Mouse (Mus musculus) heart, postnatal 36 days (tissue): ENCODE measurements around the gene Slc36a2. TPM values are rescaled to one million over a fixed set of nuclear protein-coding genes. Genes with fewer than 3 reads are reported as not detected.
"Not testable (repeated sequence)": the region's sequence is repeated elsewhere in the genome, so short reads cannot be mapped to it uniquely, and the experiment has no call there.

Experiments
- DNase-seq, 2 experiments: peaks; one replicate each; pipeline ENCODE4 v3.0.0; 2021 to 2022
- intact Hi-C: fragments of 180-260 bp; cut with DNase I; formaldehyde crosslinking; loops from one replicate; pipeline ENCODE4 v1.15.1; 2025
- total RNA-seq, 2 experiments: library from RNA; stranded (reverse); gene quantifications; 2 replicates each; pipeline ENCODE4 v1.2.3; 2021

Gene Slc36a2
- total RNA-seq, 2 experiments from 2014 or later = 14.3 to 14.8 TPM

- DNase-seq = no peak
- intact Hi-C loops = no loop called here
Measured at GRCm38 (mm10) chr11:55136770-55137547, 47.9 kb downstream of the Slc36a2 start.

GRCm38 (mm10) chr11:55134871-55135270 lies 50.0 kb downstream of the Slc36a2 start:
- intact Hi-C loops = no loop called here
- no peak for DNase-seq

GRCm38 (mm10) chr11:55134407-55134806 lies 50.5 kb downstream of the Slc36a2 start:
- intact Hi-C loops = no loop called here

GRCm38 (mm10) chr11:55133204-55133603 lies 51.7 kb downstream of the Slc36a2 start:
- no peak for DNase-seq
- intact Hi-C loops = no loop called here

More at GRCm38 (mm10) chr11:55134407-55134806, 50.5 kb downstream of the Slc36a2 start:
- DNase-seq = no peak

- DNase-seq = no peak
- intact Hi-C loops = no loop called here
Measured at GRCm38 (mm10) chr11:55131946-55132345, 52.9 kb downstream of the Slc36a2 start.

GRCm38 (mm10) chr11:55131077-55131742 lies 53.7 kb downstream of the Slc36a2 start:
- no peak for DNase-seq
- intact Hi-C loops = no loop called here

GRCm38 (mm10) chr11:55128411-55128810 lies 56.5 kb downstream of the Slc36a2 start:
- intact Hi-C loops = no loop called here
- no peak for DNase-seq

- no peak for DNase-seq
- intact Hi-C loops = no loop called here
Measured at GRCm38 (mm10) chr11:55127937-55128336, 56.9 kb downstream of the Slc36a2 start.

GRCm38 (mm10) chr11:55126663-55127062 lies 58.2 kb downstream of the Slc36a2 start:
- no peak for DNase-seq
- intact Hi-C loops = no loop called here

- intact Hi-C loops = no loop called here
Measured at GRCm38 (mm10) chr11:55121430-55121829, 63.4 kb downstream of the Slc36a2 start.

GRCm38 (mm10) chr11:55120821-55121271 lies 64.0 kb downstream of the Slc36a2 start:
- intact Hi-C loops = no loop called here
- DNase-seq = no peak

More at GRCm38 (mm10) chr11:55121430-55121829, 63.4 kb downstream of the Slc36a2 start:
- no peak for DNase-seq

GRCm38 (mm10) chr11:55120279-55120678 lies 64.6 kb downstream of the Slc36a2 start:
- DNase-seq = no peak
- intact Hi-C loops = no loop called here

- intact Hi-C loops = no loop called here
- DNase-seq = no peak
Measured at GRCm38 (mm10) chr11:55117031-55117430, 67.8 kb downstream of the Slc36a2 start.

GRCm38 (mm10) chr11:55116004-55116403 lies 68.9 kb downstream of the Slc36a2 start:
- DNase-seq = no peak
- intact Hi-C loops = no loop called here

GRCm38 (mm10) chr11:55114291-55114690 lies 70.6 kb downstream of the Slc36a2 start:
- no peak for DNase-seq
- intact Hi-C loops = no loop called here

- intact Hi-C loops, DNase-seq: not testable (repeated sequence)
Measured at GRCm38 (mm10) chr11:55113861-55114250, 71.0 kb downstream of the Slc36a2 start.

GRCm38 (mm10) chr11:55113209-55113860 lies 71.5 kb downstream of the Slc36a2 start:
- intact Hi-C loops = no loop called here
- DNase-seq = no peak

GRCm38 (mm10) chr11:55110566-55111169 lies 74.2 kb downstream of the Slc36a2 start:
- DNase-seq = no peak
- intact Hi-C loops = no loop called here

- no peak for DNase-seq
- intact Hi-C loops = no loop called here
Measured at GRCm38 (mm10) chr11:55109521-55110300, 75.2 kb downstream of the Slc36a2 start.
